Mouse (Mus musculus): ENCODE results near the gene Rpusd3.
A peak's percentile ranks its signal among the peaks of the same experiment; 100 is the strongest.

The Rpusd3 gene

GRCm38 (mm10) chr6:113385160-113385714, 33.9 kb downstream of the Rpusd3 start:
- DNase-seq (ENCODE audit: low spot score in 2 of 2) = no peak

- DNase-seq (ENCODE audit: low spot score in 2 of 2) = no peak
Observed at GRCm38 (mm10) chr6:113384351-113384927, 34.7 kb downstream of the Rpusd3 start.

- DNase-seq (ENCODE audit: low spot score in 2 of 2) = no peak
Observed at GRCm38 (mm10) chr6:113380480-113380879, 38.7 kb downstream of the Rpusd3 start.

GRCm38 (mm10) chr6:113379246-113379645, 39.9 kb downstream of the Rpusd3 start:
- DNase-seq (ENCODE audit: low spot score in 2 of 2) = no peak

GRCm38 (mm10) chr6:113377496-113378385, 41.4 kb downstream of the Rpusd3 start, which contains the start of the genes Tada3 and Arpc4:
Gene Tada3 (minus strand): TSS chr6:113377883.
Gene Arpc4 (plus strand): TSS chr6:113378115.
- peak; percentile 89 to 90 for DNase-seq (ENCODE audit: low spot score in 2 of 2)

- DNase-seq (ENCODE audit: low spot score in 2 of 2) = no peak
Observed at GRCm38 (mm10) chr6:113377172-113377495, 42.0 kb downstream of the Rpusd3 start.

- DNase-seq (ENCODE audit: low spot score in 2 of 2) = peak; percentile 25 to 30
Observed at GRCm38 (mm10) chr6:113373491-113373890, 45.6 kb downstream of the Rpusd3 start.

- DNase-seq (ENCODE audit: low spot score in 2 of 2) = no peak
Observed at GRCm38 (mm10) chr6:113370194-113370929, 48.8 kb downstream of the Rpusd3 start.

- no peak for DNase-seq (ENCODE audit: low spot score in 2 of 2)
Observed at GRCm38 (mm10) chr6:113368577-113368976, 50.6 kb downstream of the Rpusd3 start.

GRCm38 (mm10) chr6:113368124-113368523, 51.0 kb downstream of the Rpusd3 start:
- no peak for DNase-seq (ENCODE audit: low spot score in 2 of 2)

GRCm38 (mm10) chr6:113367574-113367973, 51.6 kb downstream of the Rpusd3 start:
- DNase-seq (ENCODE audit: low spot score in 2 of 2) = no peak

GRCm38 (mm10) chr6:113366639-113367038, 52.5 kb downstream of the Rpusd3 start:
- DNase-seq (ENCODE audit: low spot score in 2 of 2) = no peak
